Mouse (Mus musculus) cerebellum, postnatal 4 days (tissue): ENCODE results near the gene 1110059E24Rik.

ENCODE experiments used
- DNase-seq, 2 experiments: peaks; one replicate each; pipeline ENCODE4 v3.0.0; 2022; ENCODE audit warnings: low spot score in 2 of 2, mixed read lengths in 1 of 2

Gene 1110059E24Rik

DNA sequence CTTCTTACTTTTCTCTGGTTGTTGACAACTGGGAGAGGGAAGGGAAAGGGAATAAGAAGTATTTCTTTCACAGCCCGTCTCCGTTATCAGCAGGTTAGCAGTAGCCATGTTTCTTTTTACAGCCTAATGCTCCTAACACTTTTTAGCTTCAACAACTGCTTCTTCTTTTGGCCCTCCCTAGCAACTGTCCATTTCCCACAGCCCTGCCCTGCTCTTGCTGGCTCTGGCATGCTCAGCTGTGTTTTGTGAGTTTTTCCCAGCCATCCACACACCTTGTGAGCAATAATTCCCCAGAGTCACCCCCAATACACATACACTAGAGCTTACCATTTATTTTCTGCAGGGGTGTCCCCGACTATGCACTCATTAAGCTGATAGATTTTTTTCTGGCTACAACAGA, 75.3 kb downstream of the 1110059E24Rik start:
- DNase-seq = no peak

DNA sequence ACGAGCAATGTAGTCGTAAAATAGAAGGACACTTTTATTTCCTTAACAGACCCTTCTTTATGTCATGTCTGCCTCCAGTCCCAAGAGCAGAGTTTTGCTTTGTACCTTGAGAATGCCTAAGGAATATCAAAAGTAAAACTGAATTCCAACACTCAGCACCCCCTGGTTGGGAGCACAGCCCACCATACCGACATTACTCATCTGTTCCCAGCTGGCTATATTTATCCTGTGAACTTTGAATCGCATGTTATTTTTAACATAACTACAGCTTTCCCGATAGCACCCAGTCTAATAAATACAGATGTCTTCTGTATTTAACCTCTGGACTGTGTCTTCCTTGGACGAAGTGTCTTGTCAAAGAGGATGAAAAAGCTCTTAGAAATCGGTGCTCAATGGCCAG, 80.8 kb downstream of the 1110059E24Rik start:
- no peak for DNase-seq

DNA sequence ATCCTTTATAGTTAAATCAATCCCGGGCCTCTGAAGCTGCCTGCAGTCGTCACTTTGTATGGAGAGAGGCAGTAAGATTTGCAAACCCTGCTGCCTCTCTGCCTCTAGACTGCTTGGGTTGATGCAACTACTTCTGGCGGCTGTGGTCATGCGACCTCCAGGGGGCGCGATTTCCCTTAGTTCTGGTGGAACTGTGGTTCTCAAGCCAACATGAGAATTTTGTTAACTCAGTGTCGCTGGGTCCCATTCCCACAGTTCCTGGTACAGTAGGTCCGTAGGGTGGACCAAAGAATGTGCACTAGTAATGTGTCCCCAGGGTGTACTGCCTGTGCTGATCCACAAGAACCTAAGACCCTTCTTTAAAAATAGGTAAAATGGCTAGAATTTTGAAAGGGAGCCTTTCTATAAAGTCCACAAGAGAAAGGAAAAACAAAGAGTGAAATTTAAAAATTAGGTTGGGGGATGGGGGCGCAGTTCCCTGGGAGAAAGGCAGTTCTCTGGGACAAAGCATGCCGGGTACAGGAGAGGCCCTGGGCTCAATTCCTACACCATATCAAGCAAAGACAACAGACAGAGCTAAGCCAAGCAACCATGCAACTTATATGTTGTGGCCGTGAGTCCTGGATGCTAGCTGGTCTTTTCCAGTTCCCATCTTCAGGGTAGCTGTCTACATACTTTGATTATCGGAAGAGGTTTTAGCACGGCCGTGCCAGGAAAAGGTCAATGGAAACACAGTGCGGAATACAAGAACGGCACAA, 81.4 kb downstream of the 1110059E24Rik start:
- DNase-seq = peak; percentile 73 to 84

DNA sequence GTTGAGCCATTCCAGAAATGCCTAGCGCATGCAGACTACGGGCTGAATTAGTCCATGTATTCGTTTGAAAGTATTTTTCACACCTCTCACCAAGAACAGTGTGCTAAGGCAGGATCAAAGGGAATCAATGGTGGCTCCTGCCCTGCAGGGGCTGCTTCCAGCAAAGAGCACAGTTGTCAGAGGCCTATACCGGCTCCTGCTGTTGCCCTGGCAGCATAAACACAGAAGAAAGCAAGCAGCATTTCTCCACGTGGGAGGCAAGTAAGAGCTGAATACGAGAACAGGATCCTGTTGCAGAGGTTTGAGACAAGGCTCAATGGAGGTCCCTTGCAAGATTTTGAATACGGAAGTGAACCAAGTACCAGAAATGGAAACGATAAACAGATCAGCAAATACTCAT, 82.0 kb downstream of the 1110059E24Rik start:
- no peak for DNase-seq

DNA sequence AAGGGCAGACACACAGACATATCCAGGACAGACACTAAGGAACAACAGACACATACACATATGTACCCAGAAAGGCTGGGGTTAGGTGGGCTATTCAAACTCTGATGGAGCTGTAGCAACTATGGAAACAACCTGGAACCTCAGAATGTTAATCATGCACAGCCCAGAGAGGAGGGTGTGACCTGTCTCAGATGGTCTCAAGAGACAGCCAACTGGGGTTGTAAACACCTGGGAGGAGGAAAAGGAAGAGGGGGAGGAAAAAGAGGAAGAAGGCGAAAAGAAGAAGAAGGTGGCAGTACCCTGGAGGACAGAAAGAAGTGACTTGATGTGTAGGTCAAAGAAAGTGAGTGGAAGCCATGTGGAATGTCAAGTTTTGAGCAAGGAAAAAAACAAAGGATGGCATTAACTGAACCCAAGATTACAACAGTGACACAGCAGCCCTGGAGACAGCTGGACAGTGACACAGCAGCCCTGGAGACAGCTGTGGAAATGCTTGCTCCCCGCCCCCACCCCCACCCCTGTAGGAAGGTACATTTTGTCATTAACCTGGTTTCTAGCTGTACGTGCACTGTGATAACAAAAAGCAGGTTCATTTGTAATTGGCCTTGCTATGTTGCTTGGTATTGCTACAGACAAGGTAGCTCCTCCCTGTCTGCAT, 84.1 kb downstream of the 1110059E24Rik start:
- DNase-seq = no peak

DNA sequence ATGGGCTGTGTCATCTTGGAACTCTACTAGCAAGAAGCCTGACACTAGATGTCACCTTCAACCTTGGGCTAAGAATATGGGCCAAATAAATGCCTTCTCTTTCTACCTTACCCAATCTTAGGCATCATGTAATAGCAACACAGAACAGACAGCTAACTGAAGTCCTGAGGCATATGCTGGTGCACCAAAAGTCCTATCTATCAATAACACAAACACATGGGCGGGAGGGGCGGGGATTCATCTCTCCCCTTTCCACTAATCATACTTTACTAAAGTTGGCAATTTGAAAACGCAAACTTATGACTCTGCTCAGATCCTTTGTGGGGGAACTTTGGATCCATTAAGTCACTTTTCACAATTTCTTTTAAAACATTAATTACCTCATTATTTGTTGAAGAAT, 84.8 kb downstream of the 1110059E24Rik start:
- no peak for DNase-seq

DNA sequence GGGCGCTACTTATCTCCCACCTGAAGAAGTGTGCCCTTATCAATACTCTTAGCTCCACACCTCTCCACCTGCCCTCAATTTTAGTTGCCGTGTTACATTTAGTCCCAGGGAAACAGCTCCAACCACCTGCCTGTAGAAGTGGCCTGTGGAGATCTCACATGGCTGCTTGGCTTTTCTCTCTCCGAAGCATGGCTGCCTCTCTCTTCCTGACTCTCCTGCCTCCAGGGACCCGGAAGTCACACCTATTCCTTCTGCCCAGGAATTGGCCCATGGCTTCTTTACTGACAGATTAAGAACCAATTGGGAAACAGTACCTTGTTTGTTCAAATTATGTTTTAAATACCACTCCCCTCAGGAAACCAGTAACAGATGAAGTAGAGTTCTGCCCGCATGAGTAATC, 86.3 kb downstream of the 1110059E24Rik start:
- DNase-seq = no peak

DNA sequence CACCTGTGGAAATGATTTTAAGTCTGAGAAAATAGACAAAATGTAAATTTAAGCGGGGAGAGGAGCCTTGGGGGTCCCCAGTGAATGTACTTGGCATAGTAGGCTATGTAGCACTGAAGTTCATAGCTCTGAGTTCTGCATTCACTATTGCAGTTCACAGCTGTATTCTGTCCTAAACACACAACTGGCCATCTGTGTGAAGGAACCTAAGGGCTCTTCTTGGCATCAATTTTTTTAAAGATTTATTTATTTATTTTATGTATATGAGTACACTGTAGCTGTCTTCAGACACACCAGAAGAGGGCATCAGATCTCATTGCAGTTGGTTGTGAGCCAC, 88.3 kb downstream of the 1110059E24Rik start:
- no peak for DNase-seq

DNA sequence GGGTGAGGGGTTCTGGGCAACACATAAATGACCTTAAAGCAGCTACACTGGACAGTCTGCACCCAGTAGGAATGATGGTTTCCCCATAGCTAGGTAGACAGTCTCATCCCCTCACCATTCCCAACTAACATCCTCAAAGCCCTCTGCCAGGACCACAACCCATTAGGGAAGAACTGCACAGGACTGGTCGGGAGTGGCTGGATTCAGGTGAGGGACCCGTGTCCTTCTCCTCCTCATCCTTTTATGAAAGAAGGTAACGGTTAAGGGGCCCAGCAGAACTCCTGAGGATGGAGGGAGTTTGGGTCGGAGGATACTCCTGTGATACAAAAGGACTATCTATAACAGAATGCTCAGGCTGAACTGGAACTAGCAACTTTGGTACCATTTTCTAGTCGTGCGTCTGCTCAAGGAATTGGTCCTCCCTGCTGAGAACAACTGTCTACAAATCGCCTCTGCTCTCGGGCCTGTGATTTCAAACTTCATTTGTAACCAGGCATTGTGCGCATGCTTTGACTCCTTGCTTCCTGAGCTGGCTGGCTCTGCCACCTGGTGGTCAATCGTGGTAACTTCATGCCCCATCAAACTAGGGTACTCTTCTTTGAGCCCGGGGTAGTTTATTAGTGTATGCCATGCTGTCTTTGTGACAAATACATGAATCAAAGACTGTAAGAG, 88.9 kb downstream of the 1110059E24Rik start:
- peak; percentile 66 to 83 for DNase-seq

DNA sequence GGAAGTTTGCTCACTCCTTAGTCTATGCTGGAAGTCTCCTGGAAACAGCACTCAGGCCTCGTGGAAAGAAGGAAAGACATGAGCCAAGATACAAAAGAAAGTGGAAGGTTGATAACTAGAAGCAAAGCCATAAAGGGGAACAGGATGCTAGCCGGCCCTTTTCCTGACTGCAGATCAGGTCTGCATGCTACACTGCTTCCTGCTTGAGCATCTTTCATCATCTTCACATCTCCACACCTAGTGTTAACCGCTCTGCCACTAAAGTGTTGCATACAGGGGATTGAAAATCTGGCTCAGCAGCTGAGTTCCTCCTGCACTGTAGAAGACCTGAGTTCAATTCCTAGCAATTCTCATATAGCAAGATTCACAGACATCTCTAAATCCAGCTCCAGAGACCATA, 89.8 kb downstream of the 1110059E24Rik start:
- no peak for DNase-seq

DNA sequence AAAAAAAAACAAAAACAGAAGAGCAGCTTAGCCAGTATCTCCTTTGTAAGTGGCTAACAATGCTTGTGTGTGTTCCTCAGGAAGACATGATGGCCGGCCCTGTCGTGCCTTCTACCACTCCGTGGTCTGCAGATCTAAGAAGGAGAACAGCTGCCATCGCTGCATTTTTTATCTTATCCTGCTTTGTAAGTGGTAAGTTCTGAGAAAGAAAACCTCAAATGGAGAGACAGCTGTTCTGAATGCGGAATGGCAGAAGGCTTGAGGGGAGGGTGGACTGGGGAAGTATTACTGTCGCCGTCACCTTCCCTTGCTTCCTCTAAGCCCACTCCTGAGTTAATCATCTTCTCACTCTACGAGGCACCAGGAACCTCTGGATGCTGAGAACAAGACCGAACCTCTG, 100.0 kb downstream of the 1110059E24Rik start:
- DNase-seq = no peak

DNA sequence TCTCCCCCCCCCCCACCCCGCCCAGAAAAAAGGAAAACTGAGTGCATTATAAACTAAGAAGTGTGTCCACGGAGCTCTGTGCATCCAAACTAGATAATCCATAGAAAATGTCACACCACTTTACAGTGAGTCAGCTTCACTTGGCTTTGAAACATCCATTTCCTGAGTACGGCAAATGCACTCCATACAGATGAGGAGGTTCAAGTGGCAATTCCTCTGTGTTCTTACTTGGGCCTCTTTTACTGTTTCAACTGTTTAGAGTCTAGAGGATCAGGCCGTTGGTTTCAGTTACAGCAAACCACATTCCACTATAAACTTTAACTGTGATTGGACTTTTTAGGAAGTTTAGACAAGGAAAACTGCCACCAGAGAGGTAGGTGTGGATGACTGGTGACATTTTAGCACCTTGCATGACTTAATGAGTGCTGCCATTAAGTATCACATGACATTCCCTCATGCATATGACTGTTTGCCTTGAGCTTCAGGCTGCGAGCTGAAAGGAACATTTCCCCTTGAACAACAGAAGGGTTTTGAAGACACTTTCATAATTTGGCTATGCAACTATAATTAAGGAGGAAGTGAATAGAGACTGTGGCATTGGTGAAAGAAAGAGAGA, 100.7 kb downstream of the 1110059E24Rik start:
- DNase-seq = no peak

DNA sequence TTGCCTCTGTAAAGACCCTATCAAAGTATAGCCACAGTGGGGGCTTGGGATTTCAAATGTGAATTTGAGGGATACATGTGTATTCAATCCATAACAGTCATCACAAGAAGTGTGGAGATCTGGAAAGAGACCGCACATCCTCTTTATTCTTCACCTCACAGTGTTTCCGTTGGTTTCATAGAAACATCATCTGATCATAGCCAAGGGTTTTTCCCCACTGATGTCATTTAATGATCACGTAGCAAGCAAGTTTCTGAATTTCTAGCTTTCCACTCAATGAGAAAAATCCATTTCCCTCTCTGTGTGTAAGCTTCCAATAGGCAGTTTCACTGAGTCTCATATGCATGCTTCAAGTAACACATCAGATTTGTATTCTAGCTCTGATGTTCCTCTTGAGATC, 103.1 kb downstream of the 1110059E24Rik start:
- no peak for DNase-seq

DNA sequence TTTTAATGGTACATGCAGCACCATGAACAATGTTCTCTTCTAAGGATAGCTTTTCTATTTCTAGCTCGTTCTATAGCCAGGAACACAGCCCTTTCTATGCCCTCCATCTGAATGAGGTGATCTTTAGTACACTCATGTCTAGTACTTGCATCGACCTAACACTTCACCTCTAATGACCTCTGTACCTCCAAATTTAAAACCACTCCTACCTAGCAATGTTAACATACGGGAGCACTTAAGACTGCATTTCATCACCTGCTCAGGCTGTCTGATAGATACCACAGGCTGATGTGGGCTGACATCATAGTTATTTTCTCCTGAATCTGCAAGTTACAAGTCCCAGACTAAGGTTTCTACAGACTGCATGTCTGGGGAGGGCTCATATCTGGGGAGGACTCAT, 103.8 kb downstream of the 1110059E24Rik start:
- no peak for DNase-seq

DNA sequence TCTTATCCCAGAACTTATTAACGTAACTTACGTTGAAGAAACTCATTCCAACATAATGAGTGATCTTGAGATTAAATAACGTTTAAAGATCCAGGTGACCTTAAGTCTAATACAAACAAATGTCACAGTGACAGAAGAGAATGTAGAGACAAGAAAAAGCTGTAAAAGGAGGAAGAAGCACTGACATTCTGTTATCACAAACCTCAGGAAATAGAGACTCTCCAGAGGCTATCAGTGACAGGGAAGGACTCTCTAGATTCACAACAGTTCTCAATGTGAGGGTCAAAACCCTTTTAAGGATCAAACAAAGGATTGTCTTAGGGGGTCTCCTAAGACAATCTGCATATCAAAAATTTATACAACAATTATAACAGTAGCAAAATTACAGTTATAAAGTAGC, 115.7 kb downstream of the 1110059E24Rik start:
- DNase-seq = no peak
